Mouse (Mus musculus) heart, adult 2 months (tissue): ENCODE measurements around the gene Ctnna3.

ENCODE experiments used
- CTCF ChIP-seq: fragments of 200-600 bp; IDR thresholded peaks from 2 replicates; pipeline ENCODE4 v1.8.1; 2022; ENCODE audit warnings: antibody characterized with exemption, mild to moderate bottlenecking, moderate library complexity
- POLR2A ChIP-seq: fragments of 200-500 bp; IDR thresholded peaks from 2 replicates; pipeline ENCODE4 v1.6.1; 2011; ENCODE audit warnings: mild to moderate bottlenecking, low read depth, low read length, control low read depth; ENCODE audit not compliant: insufficient read depth

GRCm38 (mm10) chr10:63438736-63439262, 8.9 kb downstream of the Ctnna3 start:
- TF ChIP-seq CTCF (no peak), POLR2A (no peak)
